Comparison of ENCODE assay signal across 8 mouse cellular contexts in the genomic region with DNA sequence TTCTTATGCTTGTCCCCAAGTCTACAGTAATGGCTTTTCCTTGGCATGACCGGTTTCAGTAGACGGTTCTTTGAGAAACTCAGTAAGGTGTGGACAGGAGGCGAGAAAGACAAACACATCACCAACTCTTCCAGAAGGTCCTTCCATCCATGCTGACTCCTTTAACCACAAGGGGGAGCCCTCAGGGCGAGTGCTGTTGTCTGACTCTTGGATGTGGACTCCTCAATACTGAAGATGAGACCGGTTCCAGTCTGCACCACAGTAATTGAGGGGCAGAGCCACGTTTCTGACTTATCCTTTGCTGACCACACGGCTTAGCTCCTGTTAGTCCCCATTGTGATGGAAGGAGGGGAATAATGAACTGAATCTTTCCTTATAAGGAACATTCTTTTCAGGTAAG. TPM values are rescaled to one million over a fixed set of nuclear protein-coding genes. Genes with fewer than 3 reads are reported as not detected.
DNase-seq lines count a peak whose midpoint lies in the region; ATAC-seq and TF ChIP-seq lines count a peak whose summit lies in the region.

No protein-coding gene starts in this region.

- peak; percentile 11; the same call in 1 of the 2 replicates for TF ChIP-seq EP300 in lung, postnatal 0 days (IDR thresholded peaks at IDR 0.05)

- no peaks in the 10 kb centered on the region for H3K36me3 ChIP-seq in lung, postnatal 0 days (ENCODE audit: insufficient read depth, low read length)

- H3K9ac ChIP-seq in lung, postnatal 0 days (replicated peaks; ENCODE audit: low read depth): no peak overlapping the region

- H3K27me3 ChIP-seq in lung, postnatal 0 days (replicated peaks; ENCODE audit: insufficient read depth, low read length): no peaks in the 10 kb centered on the region

- H3K27ac ChIP-seq in lung, postnatal 0 days (ENCODE audit: low read length): no peak overlapping the region

- no peaks in the 10 kb centered on the region for H3K9me3 ChIP-seq in lung, postnatal 0 days (ENCODE audit: low read length)

- DNase-seq in Muller cell, postnatal 12 days (ENCODE audit: inconsistent ontology term): peak; percentile 52
- DNase-seq in cerebellum, adult 8-10 months: peak; percentile 28
- DNase-seq in gastrocnemius, adult 8-10 months (ENCODE audit: low spot score in 2 of 2): peak; percentile 48 to 51
- DNase-seq in kidney, postnatal 10 days: peak; percentile 85
- peak; percentile 69 for DNase-seq in lung, postnatal 0 days (ENCODE audit: low spot score)
- peak; percentile 45 for DNase-seq in skeletal muscle tissue, adult 2 months (ENCODE audit: low read depth, low spot score)

- TF ChIP-seq CTCF in lung, postnatal 0 days (IDR thresholded peaks at IDR 0.05): peak; percentile 95

- no peak overlapping the region for H3K4me3 ChIP-seq in lung, postnatal 0 days (ENCODE audit: low read depth, low read length)

- 23% methylated on average over 7 of the region's 7 CpGs for WGBS in lung, postnatal 0 days

- ATAC-seq in CD4-positive, CD25-positive, alpha-beta regulatory T cell, adult 4 months: peak; percentile 49
- ATAC-seq in lung, postnatal 0 days: no peak
- no peak for ATAC-seq in monocyte, adult 5-6 weeks (replicated peaks; ENCODE audit: insufficient number of reproducible peaks, low FRiP score, low TSS enrichment, poor library complexity, severe bottlenecking)

- no peak overlapping the region for H3K4me2 ChIP-seq in lung, postnatal 0 days (replicated peaks; ENCODE audit: low read depth, low read length)

- peaks cover 11% of the 10 kb centered on the region; the same call in 1 of the 2 replicates for H3K4me1 ChIP-seq in lung, postnatal 0 days (ENCODE audit: insufficient read depth, low read depth, low read length)

RNA-seq across cellular contexts. Expression of a gene that starts 1.2 kb away (rescaled TPM):
- not detected for polyA plus RNA-seq in CD4-positive, CD25-positive, alpha-beta regulatory T cell, adult 4 months (2017; shearing (Covaris generic))
- total RNA-seq in gastrocnemius, adult 8-10 months (2022): 1 to 10 TPM; 3.9 to 8.0 (median 6.7) TPM
- 21.3 and 35.3 TPM in 2 replicates for polyA plus RNA-seq in lung, postnatal 0 days (2015; fragmentation: Nextera tagmentation; extraction: Ambion mirVana)
- total RNA-seq in monocyte, adult 5-6 weeks (2017): not detected in 3 replicates

RNA-seq across cellular contexts. Expression of a gene that starts 30.5 kb away (rescaled TPM):
- polyA plus RNA-seq in CD4-positive, CD25-positive, alpha-beta regulatory T cell, adult 4 months (2017; shearing (Covaris generic)): not detected
- total RNA-seq in gastrocnemius, adult 8-10 months (2022): 1 to 10 TPM in 3 of 4 experiments, under 1 TPM in 1; 0.97 to 1.8 (median 1.4) TPM
- 4.4 and 4.8 TPM in 2 replicates for polyA plus RNA-seq in lung, postnatal 0 days (2015; fragmentation: Nextera tagmentation; extraction: Ambion mirVana)
- 0.29 TPM in 1 of 3 replicates, not detected in the others for total RNA-seq in monocyte, adult 5-6 weeks (2017)

Comparison
In these comparisons a context has a peak if more than half of its experiments do, and no peak if none do; other contexts are left out.
1. DNase-seq: peak in every context shown above with its lines; median percentile 85 in kidney, postnatal 10 days; 69 in lung, postnatal 0 days; 52 in Muller cell, postnatal 12 days; 50 in gastrocnemius, adult 8-10 months; 45 in skeletal muscle tissue, adult 2 months; 28 in cerebellum, adult 8-10 months.